Mouse (Mus musculus) megakaryocyte, embryonic 14.5 days (primary cell): ENCODE measurements at regions not wholly inside any gene's neighbourhood (a gene's known extent, or its start where the extent isn't known, plus 50 kb on each side); places are given as distances from the start of the nearest gene placed in this dataset.

Source experiments
- H3K27me3 ChIP-seq: replicated peaks from 2 replicates; pipeline ENCODE3; 2012; ENCODE audit warnings: inconsistent platforms
- H3K36me3 ChIP-seq: replicated peaks from 2 replicates; pipeline ENCODE3; 2012; ENCODE audit warnings: low read length, inconsistent platforms, mixed read lengths
- H3K4me1 ChIP-seq: 2 replicates; pipeline ENCODE4 v1.6.1; 2012; ENCODE audit warnings: inconsistent platforms
- H3K4me3 ChIP-seq: replicated peaks from 2 replicates; pipeline ENCODE3; 2012; ENCODE audit warnings: moderate library complexity, mild to moderate bottlenecking, inconsistent platforms
- H3K9me3 ChIP-seq: 2 replicates; pipeline ENCODE4 v1.6.1; 2012; ENCODE audit warnings: inconsistent platforms
- FLI1 ChIP-seq: IDR thresholded peaks from 2 replicates; pipeline ENCODE4 v1.6.1; 2012; ENCODE audit warnings: low read length, inconsistent platforms, mixed read lengths
- GATA1 ChIP-seq: IDR thresholded peaks from 3 replicates; pipeline ENCODE4 v1.6.1; 2012; ENCODE audit warnings: mixed read lengths, low read length, inconsistent platforms, borderline replicate concordance

DNA sequence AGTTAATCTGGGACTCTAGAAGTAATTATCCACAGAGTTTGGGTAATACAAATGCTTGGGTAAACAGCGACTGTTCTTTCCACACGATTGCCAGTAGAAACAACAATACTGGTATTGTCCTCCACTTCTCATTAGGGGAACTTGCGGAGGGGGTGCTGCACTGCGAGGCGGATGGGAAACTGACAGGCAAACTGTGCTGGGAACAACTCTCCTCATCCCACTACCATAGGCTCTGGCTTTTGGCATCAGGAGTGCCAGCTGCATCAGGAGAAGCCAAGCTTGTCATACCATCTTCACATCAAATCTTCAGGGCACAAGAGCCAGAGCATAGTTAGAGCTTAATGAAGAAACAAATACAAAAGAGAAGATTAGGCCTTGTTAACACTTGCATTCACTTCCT lies 349.2 kb upstream of the Tmem161b start:
- no peaks in the 10 kb centered on the region for H3K36me3 ChIP-seq

DNA sequence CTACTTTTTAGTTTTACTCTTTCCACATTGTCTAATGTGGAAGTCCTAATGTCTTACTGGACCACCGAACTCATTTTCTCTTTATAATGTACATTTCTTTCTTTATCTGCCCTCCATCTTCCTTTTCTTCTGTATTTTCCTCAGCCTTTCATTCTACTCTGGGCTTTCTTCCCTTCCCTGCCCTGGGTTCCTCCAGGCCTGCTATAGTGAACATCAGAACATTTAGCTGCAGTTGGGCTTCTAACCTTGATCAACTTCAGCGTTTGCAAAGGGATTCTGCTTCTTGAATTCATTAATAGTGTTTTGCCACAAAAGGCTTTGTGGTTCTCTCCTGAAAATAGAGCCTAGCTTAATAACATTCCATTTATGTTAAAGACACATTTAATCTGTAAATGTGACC lies 342.5 kb upstream of the Tmem161b start:
- Histone ChIP-seq H3K27me3 (no peaks in the 10 kb centered on the region), H3K9me3 (no peaks in the 10 kb centered on the region), H3K4me3 (no peak overlapping the region), H3K36me3 (no peaks in the 10 kb centered on the region), H3K4me1 (no peaks in the 10 kb centered on the region)
- no peak for TF ChIP-seq GATA1
- TF ChIP-seq FLI1, result no peak

More for the DNA sequence above, 349.2 kb upstream of the Tmem161b start:
- no peaks in the 10 kb centered on the region for H3K4me1 ChIP-seq
- H3K4me3 ChIP-seq, result no peak overlapping the region
- TF ChIP-seq FLI1 (no peak), GATA1 (no peak)
- no peaks in the 10 kb centered on the region for H3K27me3 ChIP-seq
- H3K9me3 ChIP-seq, result no peaks in the 10 kb centered on the region

DNA sequence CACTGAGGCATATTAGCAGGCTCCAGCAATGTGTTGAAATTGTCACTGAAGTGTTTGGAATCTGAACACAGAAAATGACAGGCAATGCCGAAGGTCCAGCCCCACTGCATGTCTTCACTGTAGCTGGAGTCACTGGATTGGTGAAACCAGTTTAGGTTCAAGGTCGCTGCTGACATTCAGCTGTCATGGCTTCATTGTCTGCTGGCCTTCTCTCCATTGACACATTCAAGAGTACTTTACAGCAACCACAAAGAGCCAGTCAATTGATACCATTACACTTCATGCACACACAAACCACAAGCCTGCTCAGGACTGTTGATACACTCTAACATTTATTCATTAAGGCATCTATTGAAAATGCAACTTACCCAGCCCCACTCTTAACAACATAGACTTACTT lies 341.8 kb upstream of the Tmem161b start:
- no peaks in the 10 kb centered on the region for H3K27me3 ChIP-seq
- TF ChIP-seq FLI1, result no peak
- no peak for TF ChIP-seq GATA1
- no peaks in the 10 kb centered on the region for H3K9me3 ChIP-seq
- H3K4me3 ChIP-seq, result no peak overlapping the region
- H3K4me1 ChIP-seq, result no peaks in the 10 kb centered on the region
- no peaks in the 10 kb centered on the region for H3K36me3 ChIP-seq

DNA sequence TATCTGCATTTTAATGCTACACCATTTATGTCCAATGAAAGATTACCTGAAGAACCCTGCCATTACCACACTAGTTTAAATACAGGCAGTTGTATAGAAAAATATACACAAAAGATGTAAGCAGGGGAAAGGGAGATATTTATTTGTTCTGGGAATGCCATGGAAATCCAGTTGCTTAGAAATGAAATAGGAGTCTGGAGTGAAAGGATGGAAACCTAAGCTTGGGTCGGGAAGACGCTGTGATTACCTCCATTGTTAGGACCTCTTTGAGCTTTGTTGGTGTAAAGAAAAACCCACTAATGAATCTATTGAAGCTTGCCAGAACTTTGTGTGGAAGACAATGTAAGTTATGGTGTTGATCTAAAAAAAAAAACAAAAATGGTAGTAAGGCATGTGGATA lies 341.3 kb upstream of the Tmem161b start:
- no peaks in the 10 kb centered on the region for H3K4me1 ChIP-seq
- TF ChIP-seq FLI1 (no peak), GATA1 (no peak)
- H3K4me3 ChIP-seq, result no peak overlapping the region
- no peaks in the 10 kb centered on the region for H3K36me3 ChIP-seq
- no peaks in the 10 kb centered on the region for H3K27me3 ChIP-seq
- no peaks in the 10 kb centered on the region for H3K9me3 ChIP-seq

DNA sequence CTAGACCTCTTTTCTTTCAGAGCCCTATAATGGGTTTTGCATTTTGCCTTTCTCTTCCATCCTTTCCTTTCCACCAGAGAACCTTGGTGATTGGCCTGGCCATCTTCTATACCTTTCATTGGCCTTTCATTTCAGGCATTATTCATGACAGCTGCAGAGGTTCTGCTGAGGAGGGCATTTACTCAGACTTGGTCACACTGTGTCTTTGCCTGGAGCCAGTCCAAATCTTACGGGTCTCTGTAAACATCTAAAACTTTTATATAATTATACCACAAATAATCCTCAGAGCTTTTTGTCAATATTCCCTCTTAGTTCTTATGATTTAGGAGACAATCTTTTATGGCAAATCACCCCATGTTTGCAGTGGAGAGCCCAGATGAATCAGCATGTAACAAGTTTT lies 339.3 kb upstream of the Tmem161b start:
- TF ChIP-seq GATA1 (no peak), FLI1 (no peak)
- no peaks in the 10 kb centered on the region for H3K4me1 ChIP-seq

DNA sequence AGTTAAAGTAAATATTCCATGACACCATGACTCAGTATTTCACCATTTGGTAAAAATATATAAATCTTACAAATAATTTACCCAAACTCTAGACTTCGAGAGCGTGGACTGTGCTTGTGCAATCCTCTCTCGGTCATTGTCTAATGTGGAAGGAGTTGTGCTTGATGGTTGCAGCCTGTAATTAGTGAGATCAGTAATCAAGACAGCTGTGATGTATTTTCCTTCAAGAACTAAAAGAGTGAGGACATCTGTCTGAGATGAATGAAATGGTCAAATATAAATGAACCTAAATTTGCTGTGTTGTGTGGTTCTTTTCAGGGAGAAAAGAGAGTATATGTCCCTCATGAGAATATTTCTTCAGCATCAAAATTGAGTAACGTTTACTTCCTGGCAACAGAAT lies 338.3 kb upstream of the Tmem161b start:
- H3K4me1 ChIP-seq, result no peaks in the 10 kb centered on the region
- no peaks in the 10 kb centered on the region for H3K36me3 ChIP-seq
- no peaks in the 10 kb centered on the region for H3K9me3 ChIP-seq
- no peaks in the 10 kb centered on the region for H3K27me3 ChIP-seq
- H3K4me3 ChIP-seq, result no peak overlapping the region
- TF ChIP-seq GATA1 (no peak), FLI1 (no peak)

More for the DNA sequence above, 339.3 kb upstream of the Tmem161b start:
- Histone ChIP-seq H3K9me3 (no peaks in the 10 kb centered on the region), H3K36me3 (no peaks in the 10 kb centered on the region), H3K4me3 (no peak overlapping the region), H3K27me3 (no peaks in the 10 kb centered on the region)

DNA sequence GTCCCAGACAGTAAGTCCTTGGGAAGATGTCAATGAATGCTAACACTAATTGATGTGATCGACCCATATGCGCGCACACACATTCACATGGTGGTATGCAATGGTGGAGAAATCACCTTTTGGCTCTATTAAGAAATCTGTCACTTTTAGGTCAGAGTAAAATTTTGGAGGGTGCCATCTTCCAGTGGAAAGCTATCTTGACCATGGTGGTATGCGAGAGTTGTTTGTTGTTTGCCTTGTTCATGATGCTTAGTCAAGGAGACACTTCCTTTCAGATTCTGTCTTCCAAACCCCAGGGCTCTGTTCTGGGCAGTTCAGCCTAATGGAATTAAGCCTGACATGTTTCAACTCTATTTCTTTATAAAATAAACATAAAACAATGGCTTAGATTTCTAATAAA lies 337.9 kb upstream of the Tmem161b start:
- no peaks in the 10 kb centered on the region for H3K36me3 ChIP-seq
- H3K4me3 ChIP-seq, result no peak overlapping the region
- no peaks in the 10 kb centered on the region for H3K4me1 ChIP-seq
- TF ChIP-seq FLI1, result no peak
- TF ChIP-seq GATA1, result no peak
- H3K9me3 ChIP-seq, result no peaks in the 10 kb centered on the region
- no peaks in the 10 kb centered on the region for H3K27me3 ChIP-seq

DNA sequence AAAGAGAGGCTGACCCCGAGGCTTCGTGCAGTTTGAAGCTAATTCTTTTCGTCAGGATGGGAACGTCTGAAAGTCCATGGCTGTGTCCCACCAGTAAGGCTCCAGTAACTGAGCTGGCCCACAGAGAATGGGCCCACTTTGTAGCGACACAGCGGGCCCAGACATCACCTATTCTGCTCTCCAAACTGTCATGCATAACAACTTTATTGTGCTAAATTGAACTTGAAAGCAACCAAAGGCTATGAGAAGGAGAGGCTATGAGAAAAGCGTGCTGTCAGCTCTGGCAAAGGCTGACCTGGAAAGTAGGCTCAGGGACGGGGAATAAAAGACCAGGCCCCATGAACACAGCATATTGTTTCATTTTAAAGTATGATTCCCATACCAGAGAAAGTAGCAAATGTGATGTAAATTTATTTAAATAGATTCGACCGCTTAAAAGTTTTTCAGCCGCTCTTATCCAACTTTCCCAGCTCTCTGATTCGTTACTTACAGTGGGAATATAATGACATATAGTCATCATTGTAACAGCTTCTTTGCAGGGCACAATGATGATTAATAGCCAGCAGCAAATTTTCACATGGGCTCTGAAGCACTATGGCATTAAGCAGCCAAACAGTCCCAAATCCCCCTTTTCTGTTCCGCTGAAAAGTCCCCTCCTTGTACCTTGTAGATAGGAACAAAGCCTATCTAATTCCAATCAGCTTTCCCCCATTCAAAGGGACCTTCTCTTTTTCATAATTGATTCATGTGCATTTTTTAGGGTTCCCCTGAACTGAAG lies 337.1 kb upstream of the Tmem161b start:
- H3K36me3 ChIP-seq, result no peaks in the 10 kb centered on the region
- no peak overlapping the region for H3K4me3 ChIP-seq
- TF ChIP-seq FLI1 (no peak), GATA1 (no peak)
- no peaks in the 10 kb centered on the region for H3K4me1 ChIP-seq
- no peaks in the 10 kb centered on the region for H3K9me3 ChIP-seq
- H3K27me3 ChIP-seq, result no peaks in the 10 kb centered on the region

DNA sequence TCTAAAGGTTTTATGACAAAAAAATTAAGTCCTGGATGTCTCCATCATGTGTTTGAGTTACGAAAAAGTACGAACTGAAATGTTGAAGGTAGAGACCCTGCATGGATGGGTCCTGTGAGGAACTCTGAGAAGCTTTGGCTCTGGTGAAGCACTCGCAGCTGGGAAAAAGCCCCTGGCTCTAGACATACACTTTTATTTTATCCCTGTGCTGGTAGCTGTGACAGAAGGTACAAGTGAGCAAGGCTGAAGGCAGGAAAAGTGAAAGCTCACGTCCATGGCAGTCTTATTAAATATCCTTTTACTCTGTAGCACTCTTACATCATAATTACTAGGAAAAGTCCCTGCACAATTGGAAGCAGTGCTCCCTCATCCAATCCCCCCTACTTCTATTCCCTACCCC lies 336.4 kb upstream of the Tmem161b start:
- Histone ChIP-seq H3K9me3 (no peaks in the 10 kb centered on the region), H3K36me3 (no peaks in the 10 kb centered on the region), H3K27me3 (no peaks in the 10 kb centered on the region), H3K4me3 (no peak overlapping the region), H3K4me1 (no peaks in the 10 kb centered on the region)
- TF ChIP-seq FLI1, result no peak
- no peak for TF ChIP-seq GATA1

DNA sequence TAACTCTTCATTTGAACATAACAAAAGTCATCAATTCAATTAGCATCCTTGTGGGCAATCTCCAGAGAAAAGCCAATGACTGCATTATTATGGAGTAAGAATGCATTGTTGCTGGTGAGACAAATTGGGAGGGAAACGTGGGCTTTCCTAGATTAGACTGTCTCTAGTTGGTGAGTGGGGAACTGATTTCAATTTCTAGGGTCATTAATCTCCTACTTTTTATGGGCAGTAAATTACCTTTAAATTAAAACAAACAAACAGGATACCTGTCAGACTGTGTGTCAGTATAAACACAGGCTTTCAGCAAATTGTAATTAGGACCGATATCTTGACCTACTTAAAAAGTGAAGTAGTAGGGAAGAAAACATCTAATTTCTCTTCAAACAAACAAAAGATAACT lies 307.4 kb upstream of the Tmem161b start:
- Histone ChIP-seq H3K36me3 (no peaks in the 10 kb centered on the region), H3K27me3 (no peaks in the 10 kb centered on the region), H3K9me3 (peaks cover 8% of the 10 kb centered on the region; the same call in 1 of the 2 replicates), H3K4me3 (no peak overlapping the region), H3K4me1 (no peaks in the 10 kb centered on the region)
- TF ChIP-seq GATA1 (no peak), FLI1 (no peak)
